In the genomic region with DNA sequence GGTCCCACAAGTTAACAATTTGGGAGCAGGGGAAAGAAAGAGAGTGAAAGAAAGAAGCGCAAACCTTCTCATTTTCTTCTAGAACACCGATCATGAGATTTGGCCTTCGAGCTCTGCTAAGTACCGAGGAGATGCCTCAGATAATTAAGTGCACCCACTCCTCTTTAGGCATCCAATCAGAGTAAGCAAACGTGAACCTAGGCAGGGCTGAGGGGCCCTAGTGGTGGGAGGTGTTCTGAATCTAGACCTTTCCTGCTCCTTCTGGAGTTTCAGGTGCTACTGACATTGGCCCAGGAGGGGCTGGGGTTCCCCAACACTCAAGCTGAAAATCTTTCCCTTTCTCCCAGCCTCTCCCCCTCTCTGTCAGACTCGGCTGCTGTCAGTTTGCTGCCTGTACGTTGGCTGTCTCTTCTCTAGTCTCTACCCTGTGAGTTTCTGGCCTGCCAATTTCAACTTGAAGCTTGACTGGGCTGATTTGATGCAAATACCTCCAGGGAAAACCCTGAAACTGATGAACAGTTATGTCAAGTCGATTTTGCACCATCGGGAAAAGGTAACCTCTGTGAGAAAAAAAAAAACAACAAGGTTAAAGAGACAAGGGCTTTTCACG, we compare ENCODE assay signal across 11 mouse cellular contexts. TPM values are rescaled to one million over a fixed set of nuclear protein-coding genes. Genes with fewer than 3 reads are reported as not detected.
A peak's percentile ranks its signal among the peaks of the same experiment; 100 is the strongest.
DNase-seq lines count a peak whose midpoint lies in the region; ATAC-seq lines count a peak whose summit lies in the region.
"Had no signal": no experiment of that assay in that cellular context is flagged by ENCODE, and none has a peak within 500 bp of the region (broad histone marks: within the 10 kb centered on the region; RNA-seq: fewer than 3 reads in every experiment).

No protein-coding gene starts in this region.

- no peak overlapping the region for H3K4me3 ChIP-seq in kidney, embryonic 15.5 days (replicated peaks)
- no peak overlapping the region for H3K4me3 ChIP-seq in embryonic facial prominence, embryonic 13.5 days
- H3K4me3 ChIP-seq in heart, embryonic 16.5 days (ENCODE audit: low read length): no peak overlapping the region
- H3K4me3 ChIP-seq in neural tube, embryonic 12.5 days: no peak overlapping the region
- H3K4me3 ChIP-seq: erythroblast, embryonic 14.5 days had no signal

- H3K36me3 ChIP-seq in kidney, embryonic 15.5 days: peaks cover 30% of the 10 kb centered on the region; the same call in 1 of the 2 replicates
- H3K36me3 ChIP-seq in embryonic facial prominence, embryonic 13.5 days: peaks cover 23% of the 10 kb centered on the region; the same call in 1 of the 2 replicates
- peaks cover 8% of the 10 kb centered on the region for H3K36me3 ChIP-seq in heart, embryonic 16.5 days (ENCODE audit: control insufficient read depth, insufficient read depth)
- peaks cover 3% of the 10 kb centered on the region; the same call in 1 of the 2 replicates for H3K36me3 ChIP-seq in neural tube, embryonic 12.5 days

- no peaks in the 10 kb centered on the region for H3K9me3 ChIP-seq in kidney, embryonic 15.5 days (replicated peaks)
- H3K9me3 ChIP-seq in embryonic facial prominence, embryonic 13.5 days: no peaks in the 10 kb centered on the region
- no peaks in the 10 kb centered on the region for H3K9me3 ChIP-seq in heart, embryonic 16.5 days (replicated peaks; ENCODE audit: control insufficient read depth, low read length)
- H3K9me3 ChIP-seq in neural tube, embryonic 12.5 days: no peaks in the 10 kb centered on the region
- H3K9me3 ChIP-seq: G1E had no signal

- no peaks in the 10 kb centered on the region for H3K27me3 ChIP-seq in kidney, embryonic 15.5 days
- no peaks in the 10 kb centered on the region for H3K27me3 ChIP-seq in embryonic facial prominence, embryonic 13.5 days
- no peaks in the 10 kb centered on the region for H3K27me3 ChIP-seq in heart, embryonic 16.5 days (ENCODE audit: control insufficient read depth, insufficient read depth, low read length)
- no peaks in the 10 kb centered on the region for H3K27me3 ChIP-seq in neural tube, embryonic 12.5 days (replicated peaks)

- no peak for ATAC-seq in kidney, embryonic 15.5 days (replicated peaks; ENCODE audit: low FRiP score)
- ATAC-seq in embryonic facial prominence, embryonic 13.5 days (ENCODE audit: insufficient number of reproducible peaks, insufficient read depth, low FRiP score, low TSS enrichment, low read depth): no peak
- no peak for ATAC-seq in heart, embryonic 16.5 days (replicated peaks; ENCODE audit: extremely low read depth, insufficient read depth, low FRiP score)
- ATAC-seq in neural tube, embryonic 12.5 days (ENCODE audit: low FRiP score, low read depth): no peak; the same call in 1 of the 2 replicates
- no peak for ATAC-seq in erythroblast, adult 5-6 weeks (replicated peaks; ENCODE audit: low FRiP score, poor library complexity, severe bottlenecking)

- WGBS in kidney, embryonic 15.5 days: 31% methylated on average over 10 of the region's 10 CpGs
- WGBS in embryonic facial prominence, embryonic 13.5 days: 37% methylated on average over 10 of the region's 10 CpGs
- WGBS in heart, embryonic 16.5 days: 34% methylated on average over 10 of the region's 10 CpGs
- WGBS in neural tube, embryonic 12.5 days: 33% methylated on average over 10 of the region's 10 CpGs

- peak overlapping the region; percentile 7; the same call in 1 of the 2 replicates for H3K4me2 ChIP-seq in kidney, embryonic 15.5 days
- no peak overlapping the region for H3K4me2 ChIP-seq in embryonic facial prominence, embryonic 13.5 days
- peak overlapping the region; percentile 30; the same call in 1 of the 2 replicates for H3K4me2 ChIP-seq in heart, embryonic 16.5 days (ENCODE audit: low read depth, low read length)
- peak overlapping the region; percentile 28 for H3K4me2 ChIP-seq in neural tube, embryonic 12.5 days (replicated peaks)

- peaks cover 50% of the 10 kb centered on the region for H3K4me1 ChIP-seq in kidney, embryonic 15.5 days
- H3K4me1 ChIP-seq in embryonic facial prominence, embryonic 13.5 days: peaks cover 40% of the 10 kb centered on the region
- H3K4me1 ChIP-seq in heart, embryonic 16.5 days (ENCODE audit: control insufficient read depth, insufficient read depth, low read length): peaks cover 56% of the 10 kb centered on the region
- H3K4me1 ChIP-seq in neural tube, embryonic 12.5 days: peaks cover 62% of the 10 kb centered on the region

- H3K9ac ChIP-seq in kidney, embryonic 15.5 days: 0 out of 2 replicates have a peak overlapping the region, but pooled peaks have one; percentile 17
- 0 out of 2 replicates have a peak overlapping the region, but pooled peaks have one; percentile 40 for H3K9ac ChIP-seq in embryonic facial prominence, embryonic 13.5 days
- peak overlapping the region; percentile 54 for H3K9ac ChIP-seq in heart, embryonic 16.5 days (ENCODE audit: low read length)
- H3K9ac ChIP-seq in neural tube, embryonic 12.5 days: no peak overlapping the region

- DNase-seq in kidney, adult 11 months: no peak
- DNase-seq in spleen, postnatal 14 days (ENCODE audit: low spot score in 2 of 2): no peak
- DNase-seq: kidney, postnatal 36 days; lung, adult 2 months had no signal

- H3K27ac ChIP-seq in kidney, embryonic 15.5 days: peak overlapping the region; percentile 58
- no peak overlapping the region for H3K27ac ChIP-seq in embryonic facial prominence, embryonic 13.5 days
- H3K27ac ChIP-seq in heart, embryonic 16.5 days (ENCODE audit: low read length): peak overlapping the region; percentile 35; the same call in 1 of the 2 replicates
- no peak overlapping the region for H3K27ac ChIP-seq in neural tube, embryonic 12.5 days

RNA-seq across cellular contexts. Expression of a gene that starts 20.5 kb away (rescaled TPM):
- polyA plus RNA-seq in kidney, embryonic 15.5 days (2015; fragmentation: Nextera tagmentation; extraction: Ambion mirVana): 51.1 and 57.1 TPM in 2 replicates
- 85.7 and 96.4 TPM in 2 replicates for polyA plus RNA-seq in embryonic facial prominence, embryonic 13.5 days (2015; fragmentation: Nextera tagmentation; extraction: Ambion mirVana)
- 19.9 and 25.2 TPM in 2 replicates for polyA plus RNA-seq in heart, embryonic 16.5 days (2015; fragmentation: Nextera tagmentation; extraction: Ambion mirVana)
- polyA plus RNA-seq in neural tube, embryonic 12.5 days (2016; fragmentation: Nextera tagmentation; extraction: Ambion mirVana): 55.6 and 58.7 TPM in 2 replicates
- 33.2 and 42.6 TPM in 2 replicates for total RNA-seq in erythroblast, adult 5-6 weeks (2015; ENCODE audit: low replicate concordance)
- total RNA-seq in erythroblast, adult 5-6 weeks (2017; ENCODE audit: low replicate concordance): 39.3 and 42.8 TPM in 2 replicates

Comparison
In these comparisons a context has a peak if more than half of its experiments do, and no peak if none do; other contexts are left out.
1. H3K27ac ChIP-seq: peak in kidney, embryonic 15.5 days (single experiment) and heart, embryonic 16.5 days (single experiment); none in embryonic facial prominence, embryonic 13.5 days (single experiment) and neural tube, embryonic 12.5 days (single experiment).